8 mouse cellular contexts compared by ENCODE assay signal in the genomic region with DNA sequence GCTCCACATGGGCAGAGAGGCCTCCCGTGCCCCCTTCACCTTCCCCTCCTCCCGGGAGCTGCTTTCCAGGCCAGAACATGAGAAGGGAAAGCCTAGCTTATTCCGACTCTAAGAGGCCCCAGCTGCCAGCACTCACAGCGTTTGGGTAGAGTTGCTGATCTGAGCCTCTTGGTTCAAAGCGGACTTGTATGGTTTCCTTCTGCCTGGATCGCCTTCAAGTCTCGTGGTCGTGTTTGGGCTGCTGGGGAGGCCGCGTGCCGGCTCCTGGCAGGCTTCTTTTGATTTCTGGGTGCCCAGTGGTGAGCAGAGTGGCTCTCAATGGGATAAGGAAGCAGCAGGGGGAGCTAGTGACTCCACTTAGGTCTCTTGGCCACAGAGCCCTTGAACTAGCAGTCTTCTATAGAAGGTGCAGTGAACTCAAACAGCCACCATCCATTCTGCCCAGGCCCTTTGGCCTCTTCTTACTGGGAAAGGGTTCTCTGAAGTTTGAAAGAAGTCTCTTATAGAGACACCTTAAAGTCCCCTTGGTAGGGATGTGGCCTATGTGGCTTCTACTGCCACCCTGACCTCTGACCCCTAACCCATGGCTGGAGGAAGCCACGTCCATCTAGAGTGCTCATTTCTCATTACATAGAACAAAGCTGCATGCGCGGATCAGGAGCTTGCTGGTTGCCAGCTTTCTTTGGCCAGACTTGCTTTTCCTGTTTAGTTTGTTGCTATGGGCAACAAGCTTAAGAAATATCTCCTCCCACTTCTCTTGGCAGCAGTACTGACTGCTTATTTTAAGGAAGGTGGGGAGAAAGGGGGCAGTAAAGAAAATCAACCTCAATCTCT.
DNase-seq lines count a peak whose midpoint lies in the region; ATAC-seq and TF ChIP-seq lines count a peak whose summit lies in the region.

No protein-coding gene starts in this region.

- H3K27ac ChIP-seq in forebrain, embryonic 13.5 days, result peak overlapping the region; percentile 21
- H3K27ac ChIP-seq in cerebellum, adult 2 months (ENCODE audit: insufficient read depth, low read length), result no peak overlapping the region; the same call in 1 of the 2 replicates

- H3K9ac ChIP-seq in forebrain, embryonic 13.5 days, result no peak overlapping the region

- H3K9me3 ChIP-seq in forebrain, embryonic 13.5 days (replicated peaks), result no peaks in the 10 kb centered on the region

- no peak overlapping the region for H3K4me3 ChIP-seq in forebrain, embryonic 13.5 days
- no peak overlapping the region for H3K4me3 ChIP-seq in cerebellum, adult 2 months (replicated peaks; ENCODE audit: insufficient read depth, low read depth, low read length)

- DNase-seq in 3T3-L1 (ENCODE audit: low read depth, low spot score) (peak; percentile 83), R1 (ENCODE audit: low read depth, low spot score) (peak; percentile 64)
- peak; percentile 73 for DNase-seq in heart, postnatal 4 days
- DNase-seq in layer of hippocampus, postnatal 10 days (ENCODE audit: low spot score in 2 of 2), result peak; percentile 42 to 62
- peak; percentile 93 for DNase-seq in lung, postnatal 25 days (ENCODE audit: low spot score)
- DNase-seq in right cerebral cortex, adult 18-20 months, result peak; percentile 76
- DNase-seq in cerebellum, adult 2 months, result no peak

- peaks cover 12% of the 10 kb centered on the region for H3K4me1 ChIP-seq in forebrain, embryonic 13.5 days
- peaks cover 37% of the 10 kb centered on the region for H3K4me1 ChIP-seq in cerebellum, adult 2 months (ENCODE audit: control insufficient read depth, insufficient read depth, low read length)

- TF ChIP-seq CTCF in cerebellum, adult 2 months (IDR thresholded peaks at IDR 0.05; ENCODE audit: borderline replicate concordance, insufficient read depth, low read depth, low read length), result no peak

- WGBS in forebrain, embryonic 13.5 days, result 25% methylated on average over 14 of the region's 14 CpGs
- 56% methylated on average over 14 of the region's 14 CpGs for WGBS in cerebellum, adult 2 months

- peak; percentile 59; the same call in 1 of the 2 replicates for ATAC-seq in forebrain, embryonic 13.5 days

- TF ChIP-seq POLR2A in cerebellum, adult 2 months (IDR thresholded peaks at IDR 0.05; ENCODE audit: borderline replicate concordance, insufficient read depth, low read length), result no peak

- H3K36me3 ChIP-seq in forebrain, embryonic 13.5 days (ENCODE audit: poor library complexity, severe bottlenecking), result no peaks in the 10 kb centered on the region

- no peaks in the 10 kb centered on the region for H3K27me3 ChIP-seq in forebrain, embryonic 13.5 days
- H3K27me3 ChIP-seq in cerebellum, adult 2 months (ENCODE audit: control insufficient read depth, insufficient read depth, low read length), result no peaks in the 10 kb centered on the region

- no peak overlapping the region for H3K4me2 ChIP-seq in forebrain, embryonic 13.5 days

Comparison
In these comparisons a context has a peak if more than half of its experiments do, and no peak if none do; other contexts are left out.
1. DNase-seq: peak in 3T3-L1 (single experiment), R1 (single experiment), heart, postnatal 4 days (single experiment), layer of hippocampus, postnatal 10 days (2 of 2), lung, postnatal 25 days (single experiment) and right cerebral cortex, adult 18-20 months (single experiment); none in cerebellum, adult 2 months (0 of 2).